Mouse (Mus musculus) midbrain, embryonic 15.5 days (tissue): Measurements from ENCODE around the gene Olfr1368. TPM values are rescaled to one million over a fixed set of nuclear protein-coding genes. Genes with fewer than 3 reads are reported as not detected.
A peak's percentile ranks its signal among the peaks of the same experiment; 100 is the strongest.

Experiments used
- ATAC-seq: fragments of 200-750 bp; cut with Nextera tagmentation; replicated peaks from 2 replicates; pipeline ENCODE4 v1.8.0; 2017; ENCODE audit warnings: moderate TSS enrichment
- H3K27ac ChIP-seq: fragments of 300-500 bp; sonication (generic); 2 replicates; pipeline ENCODE4 v1.5.1; 2015; ENCODE audit warnings: mild to moderate bottlenecking, inconsistent platforms
- H3K27me3 ChIP-seq: fragments of 300-500 bp; sonication (generic); replicated peaks from 2 replicates; pipeline ENCODE4 v1.6.1; 2015; ENCODE audit warnings: inconsistent platforms
- H3K36me3 ChIP-seq: fragments of 300-500 bp; sonication (generic); replicated peaks from 2 replicates; pipeline ENCODE4 v1.6.1; 2015; ENCODE audit warnings: inconsistent platforms
- H3K4me1 ChIP-seq: fragments of 300-500 bp; sonication (generic); 2 replicates; pipeline ENCODE4 v1.6.1; 2015; ENCODE audit warnings: inconsistent platforms
- H3K4me2 ChIP-seq: fragments of 300-500 bp; sonication (generic); 2 replicates; pipeline ENCODE4 v1.6.1; 2015; ENCODE audit warnings: inconsistent platforms, mild to moderate bottlenecking, moderate library complexity
- H3K4me3 ChIP-seq: fragments of 300-500 bp; sonication (generic); 2 replicates; pipeline ENCODE4 v1.5.1; 2015; ENCODE audit warnings: mild to moderate bottlenecking, inconsistent platforms
- H3K9ac ChIP-seq: fragments of 300-500 bp; sonication (generic); 2 replicates; pipeline ENCODE4 v1.6.1; 2015; ENCODE audit warnings: mild to moderate bottlenecking, inconsistent platforms
- H3K9me3 ChIP-seq: fragments of 300-500 bp; sonication (generic); 2 replicates; pipeline ENCODE4 v1.6.1; 2016; ENCODE audit warnings: inconsistent platforms
- WGBS: fragments of 180-500 bp; shearing (Covaris S2); methylation state at CpG from one replicate; pipeline ENCODE4 v1.1.7; 2015; ENCODE audit warnings: mixed read lengths; 5-methylcytosine and 5-hydroxymethylcytosine counted together
- polyA plus RNA-seq: library from polyadenylated mRNA; unstranded; fragments of >200 nt; fragmentation: Nextera tagmentation; extraction: Ambion mirVana; gene quantifications from 2 replicates; pipeline ENCODE4 v1.2.1, GENCODE M21; 2015

The Olfr1368 gene
- polyA plus RNA-seq, 1 experiment from 2014 or later, result not detected

GRCm38 (mm10) chr13:21172241-21173027, 26.8 kb upstream of the Olfr1368 start:
- H3K27me3 ChIP-seq, result no peaks in the 10 kb centered on the region

GRCm38 (mm10) chr13:21171600-21172150, 26.0 kb upstream of the Olfr1368 start:
- Histone ChIP-seq H3K4me3 (peak overlapping the region; percentile 62), H3K9me3 (no peaks in the 10 kb centered on the region), H3K4me2 (peak overlapping the region; percentile 87), H3K27ac (no peak overlapping the region), H3K27me3 (no peaks in the 10 kb centered on the region), H3K9ac (peak overlapping the region; percentile 27; the same call in 1 of the 2 replicates), H3K4me1 (peaks cover 28% of the 10 kb centered on the region), H3K36me3 (no peaks in the 10 kb centered on the region)
- under 1% methylated on average over 12 of the region's 12 CpGs for WGBS
- ATAC-seq, result peak; percentile 53; the same call in 1 of the 2 replicates

More at GRCm38 (mm10) chr13:21172241-21173027, 26.8 kb upstream of the Olfr1368 start:
- H3K36me3 ChIP-seq, result no peaks in the 10 kb centered on the region
- peak; percentile 61 for ATAC-seq
- H3K9me3 ChIP-seq, result no peaks in the 10 kb centered on the region
- peak overlapping the region; percentile 87 for H3K4me2 ChIP-seq
- H3K4me1 ChIP-seq, result peaks cover 26% of the 10 kb centered on the region
- WGBS, result under 1% methylated on average over 16 of the region's 16 CpGs
- H3K4me3 ChIP-seq, result peak overlapping the region; percentile 62
- H3K27ac ChIP-seq, result no peak overlapping the region
- H3K9ac ChIP-seq, result no peak overlapping the region

- Histone ChIP-seq H3K9ac (peak overlapping the region; percentile 25; the same call in 1 of the 2 replicates), H3K9me3 (no peaks in the 10 kb centered on the region), H3K36me3 (no peaks in the 10 kb centered on the region), H3K4me3 (peak overlapping the region; percentile 62), H3K4me1 (peaks cover 33% of the 10 kb centered on the region), H3K4me2 (peak overlapping the region; percentile 87), H3K27me3 (no peaks in the 10 kb centered on the region), H3K27ac (no peak overlapping the region)
- 6% methylated on average over 15 of the region's 15 CpGs for WGBS
- no peak for ATAC-seq
Observed at GRCm38 (mm10) chr13:21171156-21171530, 25.5 kb upstream of the Olfr1368 start.

GRCm38 (mm10) chr13:21170431-21171155, 24.9 kb upstream of the Olfr1368 start:
- H3K9me3 ChIP-seq, result no peaks in the 10 kb centered on the region
- peak overlapping the region; percentile 87 for H3K4me2 ChIP-seq
- H3K9ac ChIP-seq, result peak overlapping the region; percentile 25; the same call in 1 of the 2 replicates
- no peaks in the 10 kb centered on the region for H3K27me3 ChIP-seq
- H3K4me3 ChIP-seq, result peak overlapping the region; percentile 62
- no peak overlapping the region for H3K27ac ChIP-seq
- H3K4me1 ChIP-seq, result peaks cover 33% of the 10 kb centered on the region
- no peaks in the 10 kb centered on the region for H3K36me3 ChIP-seq
- ATAC-seq, result no peak
- 36% methylated on average over 17 of the region's 17 CpGs for WGBS

- H3K36me3 ChIP-seq, result no peaks in the 10 kb centered on the region
- peak overlapping the region; percentile 87 for H3K4me2 ChIP-seq
- H3K4me1 ChIP-seq, result peaks cover 33% of the 10 kb centered on the region
- peak overlapping the region; percentile 35 for H3K9ac ChIP-seq
- no peaks in the 10 kb centered on the region for H3K27me3 ChIP-seq
- ATAC-seq, result peak; percentile 81
- H3K4me3 ChIP-seq, result peak overlapping the region; percentile 62
- no peaks in the 10 kb centered on the region for H3K9me3 ChIP-seq
- peak overlapping the region; percentile 78 for H3K27ac ChIP-seq
- under 1% methylated on average over 39 of the region's 39 CpGs for WGBS
Observed at GRCm38 (mm10) chr13:21169657-21170430, 24.2 kb upstream of the Olfr1368 start.

- Histone ChIP-seq H3K4me3 (peak overlapping the region; percentile 62), H3K4me1 (peaks cover 33% of the 10 kb centered on the region), H3K27me3 (no peaks in the 10 kb centered on the region), H3K9ac (peak overlapping the region; percentile 26), H3K4me2 (peak overlapping the region; percentile 87), H3K27ac (peak overlapping the region; percentile 57; the same call in 1 of the 2 replicates), H3K9me3 (no peaks in the 10 kb centered on the region), H3K36me3 (no peaks in the 10 kb centered on the region)
- WGBS, result 3% methylated on average over 14 of the region's 14 CpGs
- no peak for ATAC-seq
Observed at GRCm38 (mm10) chr13:21169121-21169656, 23.5 kb upstream of the Olfr1368 start.

GRCm38 (mm10) chr13:21168371-21169011, 22.8 kb upstream of the Olfr1368 start:
- Histone ChIP-seq H3K4me1 (peaks cover 33% of the 10 kb centered on the region), H3K9me3 (no peaks in the 10 kb centered on the region), H3K27ac (peak overlapping the region; percentile 57), H3K27me3 (no peaks in the 10 kb centered on the region), H3K9ac (peak overlapping the region; percentile 26), H3K4me3 (peak overlapping the region; percentile 62), H3K36me3 (no peaks in the 10 kb centered on the region), H3K4me2 (peak overlapping the region; percentile 87)
- WGBS, result under 1% methylated on average over 16 of the region's 16 CpGs
- no peak for ATAC-seq

GRCm38 (mm10) chr13:21167910-21168300, 22.2 kb upstream of the Olfr1368 start:
- under 1% methylated on average over 8 of the region's 8 CpGs for WGBS
- H3K9ac ChIP-seq, result no peak overlapping the region

GRCm38 (mm10) chr13:21166936-21167909, 21.6 kb upstream of the Olfr1368 start:
- peaks cover 21% of the 10 kb centered on the region for H3K4me1 ChIP-seq
- H3K27ac ChIP-seq, result peak overlapping the region; percentile 25; the same call in 1 of the 2 replicates
- peak; percentile 70 for ATAC-seq
- no peaks in the 10 kb centered on the region for H3K27me3 ChIP-seq
- peak overlapping the region; percentile 87 for H3K4me2 ChIP-seq
- no peaks in the 10 kb centered on the region for H3K36me3 ChIP-seq
- H3K4me3 ChIP-seq, result peak overlapping the region; percentile 62
- no peaks in the 10 kb centered on the region for H3K9me3 ChIP-seq
- WGBS, result under 1% methylated on average over 27 of the region's 27 CpGs
- peak overlapping the region; percentile 34 for H3K9ac ChIP-seq

More at GRCm38 (mm10) chr13:21167910-21168300, 22.2 kb upstream of the Olfr1368 start:
- Histone ChIP-seq H3K4me1 (peaks cover 27% of the 10 kb centered on the region), H3K4me3 (peak overlapping the region; percentile 62), H3K36me3 (no peaks in the 10 kb centered on the region), H3K9me3 (no peaks in the 10 kb centered on the region), H3K27me3 (no peaks in the 10 kb centered on the region), H3K27ac (no peak overlapping the region), H3K4me2 (peak overlapping the region; percentile 87)
- peak; percentile 66 for ATAC-seq

- H3K9me3 ChIP-seq, result no peaks in the 10 kb centered on the region
- no peak overlapping the region for H3K4me2 ChIP-seq
- H3K4me1 ChIP-seq, result peaks cover 26% of the 10 kb centered on the region
- no peaks in the 10 kb centered on the region for H3K27me3 ChIP-seq
- 72% methylated on average over 5 of the region's 5 CpGs for WGBS
- no peak overlapping the region for H3K9ac ChIP-seq
- H3K27ac ChIP-seq, result no peak overlapping the region
- no peaks in the 10 kb centered on the region for H3K36me3 ChIP-seq
- no peak overlapping the region for H3K4me3 ChIP-seq
- no peak for ATAC-seq
Observed at GRCm38 (mm10) chr13:21162591-21162990, 16.9 kb upstream of the Olfr1368 start.
